Mouse (Mus musculus): ENCODE measurements at regions not wholly inside any gene's neighbourhood (a gene's known extent, or its start where the extent isn't known, plus 50 kb on each side); places are given as distances from the start of the nearest gene placed in this dataset.

GRCm38 (mm10) chr1:193537616-193538015, 167.5 kb upstream of the Camk1g start:
- no peak overlapping the region for H3K4me3 ChIP-seq
- ATAC-seq (ENCODE audit: low FRiP score, low read depth) = no peak
- no peak overlapping the region for H3K9ac ChIP-seq (replicated peaks)
- H3K9me3 ChIP-seq = no peaks in the 10 kb centered on the region
- H3K4me2 ChIP-seq (replicated peaks) = no peak overlapping the region
- H3K4me1 ChIP-seq = peaks cover 16% of the 10 kb centered on the region
- no peaks in the 10 kb centered on the region for H3K27me3 ChIP-seq
- H3K27ac ChIP-seq (replicated peaks) = no peak overlapping the region
- H3K36me3 ChIP-seq = no peaks in the 10 kb centered on the region
- 88% methylated on average over 5 of the region's 5 CpGs for whole genome bisulfite sequencing

- no peak overlapping the region for H3K9ac ChIP-seq (replicated peaks)
- no peak overlapping the region for H3K4me3 ChIP-seq
- H3K4me2 ChIP-seq (replicated peaks) = no peak overlapping the region
- ATAC-seq (ENCODE audit: low FRiP score, low read depth) = no peak
- H3K27ac ChIP-seq (replicated peaks) = no peak overlapping the region
- H3K9me3 ChIP-seq = no peaks in the 10 kb centered on the region
- no peaks in the 10 kb centered on the region for H3K27me3 ChIP-seq
- H3K36me3 ChIP-seq = no peaks in the 10 kb centered on the region
- H3K4me1 ChIP-seq = peaks cover 6% of the 10 kb centered on the region
These were observed 166.5 kb upstream of the Camk1g start for GRCm38 (mm10) chr1:193536552-193536951.

GRCm38 (mm10) chr1:193534449-193534848, 164.4 kb upstream of the Camk1g start:
- no peaks in the 10 kb centered on the region for H3K4me1 ChIP-seq
- ATAC-seq (ENCODE audit: low FRiP score, low read depth) = no peak
- no peaks in the 10 kb centered on the region for H3K9me3 ChIP-seq
- no peak overlapping the region for H3K4me2 ChIP-seq (replicated peaks)
- H3K27me3 ChIP-seq = no peaks in the 10 kb centered on the region
- no peak overlapping the region for H3K4me3 ChIP-seq
- H3K27ac ChIP-seq (replicated peaks) = no peak overlapping the region
- no peak overlapping the region for H3K9ac ChIP-seq (replicated peaks)
- WGBS = 81% methylated on average over 4 of the region's 4 CpGs
- no peaks in the 10 kb centered on the region for H3K36me3 ChIP-seq

GRCm38 (mm10) chr1:193526501-193526900, 156.4 kb upstream of the Camk1g start:
- ATAC-seq (ENCODE audit: low FRiP score, low read depth) = no peak
- Histone ChIP-seq H3K27me3 (no peaks in the 10 kb centered on the region), H3K9ac (replicated peaks) (no peak overlapping the region), H3K4me1 (no peaks in the 10 kb centered on the region), H3K4me3 (no peak overlapping the region), H3K4me2 (replicated peaks) (no peak overlapping the region), H3K36me3 (no peaks in the 10 kb centered on the region), H3K27ac (replicated peaks) (no peak overlapping the region), H3K9me3 (no peaks in the 10 kb centered on the region)
- WGBS = 76% methylated on average over 3 of the region's 3 CpGs

- no peaks in the 10 kb centered on the region for H3K36me3 ChIP-seq
- H3K27ac ChIP-seq (replicated peaks) = no peak overlapping the region
- WGBS = 78% methylated on average over 2 of the region's 2 CpGs
- H3K4me3 ChIP-seq = no peak overlapping the region
- ATAC-seq (ENCODE audit: low FRiP score, low read depth) = no peak
- peaks cover 2% of the 10 kb centered on the region; the same call in 1 of the 2 replicates for H3K4me1 ChIP-seq
- H3K27me3 ChIP-seq = no peaks in the 10 kb centered on the region
- no peak overlapping the region for H3K4me2 ChIP-seq (replicated peaks)
- no peak overlapping the region for H3K9ac ChIP-seq (replicated peaks)
- no peaks in the 10 kb centered on the region for H3K9me3 ChIP-seq
These were observed 151.9 kb upstream of the Camk1g start for GRCm38 (mm10) chr1:193522007-193522406.

GRCm38 (mm10) chr1:193518840-193519239, 148.7 kb upstream of the Camk1g start:
- WGBS = 93% methylated on average over 1 of the region's 1 CpGs
- Histone ChIP-seq H3K36me3 (no peaks in the 10 kb centered on the region), H3K9ac (replicated peaks) (no peak overlapping the region), H3K27me3 (no peaks in the 10 kb centered on the region), H3K9me3 (no peaks in the 10 kb centered on the region), H3K4me1 (peaks cover 9% of the 10 kb centered on the region), H3K4me3 (no peak overlapping the region), H3K27ac (replicated peaks) (no peak overlapping the region), H3K4me2 (replicated peaks) (no peak overlapping the region)
- ATAC-seq (ENCODE audit: low FRiP score, low read depth) = no peak

GRCm38 (mm10) chr1:193517968-193518367, 147.9 kb upstream of the Camk1g start:
- Histone ChIP-seq H3K4me3 (no peak overlapping the region), H3K4me1 (peaks cover 13% of the 10 kb centered on the region), H3K4me2 (replicated peaks) (no peak overlapping the region), H3K36me3 (no peaks in the 10 kb centered on the region), H3K27me3 (no peaks in the 10 kb centered on the region), H3K9ac (replicated peaks) (no peak overlapping the region), H3K9me3 (no peaks in the 10 kb centered on the region), H3K27ac (replicated peaks) (no peak overlapping the region)
- WGBS = 70% methylated on average over 4 of the region's 4 CpGs
- ATAC-seq (ENCODE audit: low FRiP score, low read depth) = no peak

- 0 out of 2 replicates have a peak, but pooled peaks have one; percentile 34 for ATAC-seq (ENCODE audit: low FRiP score, low read depth)
- H3K27ac ChIP-seq (replicated peaks) = no peak overlapping the region
- H3K4me1 ChIP-seq = peaks cover 13% of the 10 kb centered on the region
- no peaks in the 10 kb centered on the region for H3K9me3 ChIP-seq
- H3K4me2 ChIP-seq (replicated peaks) = no peak overlapping the region
- no peak overlapping the region for H3K4me3 ChIP-seq
- WGBS = 68% methylated on average over 2 of the region's 2 CpGs
- no peaks in the 10 kb centered on the region for H3K27me3 ChIP-seq
- H3K36me3 ChIP-seq = no peaks in the 10 kb centered on the region
- H3K9ac ChIP-seq (replicated peaks) = no peak overlapping the region
These were observed 147.2 kb upstream of the Camk1g start for GRCm38 (mm10) chr1:193517293-193517692.

- no peaks in the 10 kb centered on the region for H3K36me3 ChIP-seq
- no peaks in the 10 kb centered on the region for H3K27me3 ChIP-seq
- H3K4me3 ChIP-seq = no peak overlapping the region
- WGBS = 66% methylated on average over 3 of the region's 3 CpGs
- H3K4me2 ChIP-seq (replicated peaks) = no peak overlapping the region
- ATAC-seq (ENCODE audit: low FRiP score, low read depth) = no peak
- H3K9me3 ChIP-seq = no peaks in the 10 kb centered on the region
- H3K9ac ChIP-seq (replicated peaks) = no peak overlapping the region
- H3K4me1 ChIP-seq = peaks cover 13% of the 10 kb centered on the region
- no peak overlapping the region for H3K27ac ChIP-seq (replicated peaks)
These were observed 146.3 kb upstream of the Camk1g start for GRCm38 (mm10) chr1:193516395-193516794.

- H3K4me1 ChIP-seq = peaks cover 22% of the 10 kb centered on the region
- H3K9me3 ChIP-seq = no peaks in the 10 kb centered on the region
- no peak for ATAC-seq (ENCODE audit: low FRiP score, low read depth)
- H3K27ac ChIP-seq (replicated peaks) = no peak overlapping the region
- no peaks in the 10 kb centered on the region for H3K36me3 ChIP-seq
- peaks cover 6% of the 10 kb centered on the region; the same call in 1 of the 2 replicates for H3K27me3 ChIP-seq
- WGBS = 46% methylated on average over 9 of the region's 9 CpGs
- H3K9ac ChIP-seq (replicated peaks) = no peak overlapping the region
- no peak overlapping the region for H3K4me2 ChIP-seq (replicated peaks)
- no peak overlapping the region for H3K4me3 ChIP-seq
These were observed 144.0 kb upstream of the Camk1g start for GRCm38 (mm10) chr1:193513929-193514710.

GRCm38 (mm10) chr1:193510066-193510793, 140.1 kb upstream of the Camk1g start:
- no peak overlapping the region for H3K27ac ChIP-seq (replicated peaks)
- no peak for ATAC-seq (ENCODE audit: low FRiP score, low read depth)

GRCm38 (mm10) chr1:193508271-193508670, 138.2 kb upstream of the Camk1g start:
- no peak overlapping the region for H3K4me2 ChIP-seq (replicated peaks)
- H3K36me3 ChIP-seq = no peaks in the 10 kb centered on the region
- H3K27me3 ChIP-seq = peaks cover 6% of the 10 kb centered on the region; the same call in 1 of the 2 replicates
- H3K27ac ChIP-seq (replicated peaks) = no peak overlapping the region
- peaks cover 9% of the 10 kb centered on the region; the same call in 1 of the 2 replicates for H3K4me1 ChIP-seq
- no peak overlapping the region for H3K9ac ChIP-seq (replicated peaks)
- no peak for ATAC-seq (ENCODE audit: low FRiP score, low read depth)
- H3K9me3 ChIP-seq = no peaks in the 10 kb centered on the region
- H3K4me3 ChIP-seq = no peak overlapping the region

More at GRCm38 (mm10) chr1:193510066-193510793, 140.1 kb upstream of the Camk1g start:
- Histone ChIP-seq H3K27me3 (peaks cover 6% of the 10 kb centered on the region; the same call in 1 of the 2 replicates), H3K36me3 (no peaks in the 10 kb centered on the region), H3K4me3 (no peak overlapping the region), H3K4me2 (replicated peaks) (no peak overlapping the region), H3K9me3 (no peaks in the 10 kb centered on the region), H3K9ac (replicated peaks) (no peak overlapping the region), H3K4me1 (peaks cover 20% of the 10 kb centered on the region; the same call in 1 of the 2 replicates)
- 37% methylated on average over 8 of the region's 8 CpGs for WGBS

Data from midbrain, embryonic 12.5 days (tissue).